Mouse (Mus musculus): ENCODE results near the gene Ube2q2.
"Not testable (repeated sequence)": the region's sequence is repeated elsewhere in the genome, so short reads cannot be mapped to it uniquely, and the experiment has no call there.

Ube2q2 gene

GRCm38 (mm10) chr9:55172195-55172685 lies 23.6 kb downstream of the Ube2q2 start:
- DNase-seq (ENCODE audit: low spot score), result no peak

GRCm38 (mm10) chr9:55174235-55174634 lies 25.6 kb downstream of the Ube2q2 start:
- DNase-seq (ENCODE audit: low spot score), result no peak

- DNase-seq (ENCODE audit: low spot score), result no peak
These were observed 47.2 kb downstream of the Ube2q2 start for GRCm38 (mm10) chr9:55195876-55196275.

- DNase-seq (ENCODE audit: low spot score), result no peak
These were observed 49.6 kb downstream of the Ube2q2 start for GRCm38 (mm10) chr9:55198260-55198659.

- DNase-seq (ENCODE audit: low spot score), result no peak
These were observed 50.7 kb downstream of the Ube2q2 start for GRCm38 (mm10) chr9:55199348-55199747.

- no peak for DNase-seq (ENCODE audit: low spot score)
These were observed 59.8 kb downstream of the Ube2q2 start for GRCm38 (mm10) chr9:55208458-55208789.

DNA sequence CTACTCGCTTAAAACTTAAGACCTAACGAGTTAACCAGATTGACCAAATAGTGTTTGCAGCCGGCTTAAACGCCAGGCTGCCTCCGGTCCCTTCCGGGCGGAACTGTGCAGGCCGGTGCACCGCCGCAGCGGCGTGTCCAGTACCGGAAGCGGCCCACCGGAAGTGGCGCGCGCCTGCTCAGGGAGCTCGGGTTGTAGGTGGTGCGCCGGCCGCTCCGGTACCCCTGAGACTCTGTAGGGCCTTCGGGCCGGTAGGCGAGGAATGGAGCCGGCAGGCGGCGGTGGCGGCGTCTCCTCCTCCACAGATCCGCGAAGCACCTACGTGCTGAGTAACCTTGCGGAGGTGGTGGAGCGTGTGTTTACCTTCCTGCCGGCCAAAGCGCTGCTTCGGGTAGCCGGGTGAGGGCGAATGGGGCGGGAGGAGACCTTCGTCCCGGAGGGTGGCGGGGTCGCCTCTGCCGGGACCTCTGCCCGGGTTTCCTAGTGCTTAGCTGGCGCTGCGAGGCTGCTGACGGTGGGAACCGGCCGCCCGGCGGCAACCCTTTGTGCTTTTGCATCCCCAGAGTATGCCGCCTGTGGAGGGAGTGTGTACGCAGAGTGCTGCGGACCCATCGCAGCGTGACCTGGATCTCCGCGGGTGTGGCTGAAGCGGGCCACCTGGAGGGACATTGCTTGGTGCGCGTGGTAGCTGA lies 60.3 kb downstream of the Ube2q2 start, which contains the start of gene Fbxo22:
Fbxo22 (plus strand) TSS at position 136 of the 692 bp plus-strand sequence.
- peak; percentile 88 for DNase-seq (ENCODE audit: low spot score)

DNA sequence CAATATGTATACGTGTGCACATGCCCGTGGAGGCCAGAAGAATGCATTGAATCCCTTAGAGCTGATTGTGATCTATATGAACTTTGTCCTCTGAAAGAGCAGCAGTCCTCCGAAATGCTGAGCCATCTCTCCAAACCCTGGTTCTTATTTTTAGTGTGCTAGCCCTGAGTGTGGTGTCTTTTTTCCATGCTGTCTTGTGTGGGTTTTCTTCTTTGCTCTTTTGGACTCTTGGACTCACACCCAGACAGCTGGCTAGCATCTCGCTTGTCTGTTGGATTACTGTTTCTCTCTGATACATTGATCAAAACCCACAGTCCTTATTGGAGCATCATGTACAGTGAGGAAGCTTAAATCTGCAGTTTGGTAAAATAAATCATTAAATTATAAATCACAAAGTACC lies 63.0 kb downstream of the Ube2q2 start:
- DNase-seq (ENCODE audit: low spot score), result no peak

- DNase-seq (ENCODE audit: low spot score), result no peak
These were observed 64.7 kb downstream of the Ube2q2 start for GRCm38 (mm10) chr9:55213396-55213795.

DNA sequence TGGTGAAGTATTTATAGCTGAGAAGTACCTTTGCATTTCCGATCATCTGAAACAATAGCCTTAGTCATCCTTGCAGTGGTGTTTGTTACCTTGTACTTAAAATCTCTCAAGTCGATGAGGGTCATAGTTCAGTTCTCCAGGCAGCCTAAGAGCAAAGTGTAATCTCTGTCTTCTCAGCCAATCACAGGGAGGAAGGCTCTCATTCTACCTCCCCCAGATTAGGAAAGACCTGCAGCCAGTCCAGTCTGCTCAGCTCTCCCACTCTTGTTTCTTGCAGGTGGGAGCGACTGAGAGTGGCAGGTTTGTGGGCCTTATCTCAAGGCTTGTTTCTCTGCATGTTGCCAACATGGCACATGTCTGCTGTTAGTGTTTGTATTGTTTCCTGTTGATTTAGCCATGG lies 66.4 kb downstream of the Ube2q2 start:
- DNase-seq (ENCODE audit: low spot score), result no peak

DNA sequence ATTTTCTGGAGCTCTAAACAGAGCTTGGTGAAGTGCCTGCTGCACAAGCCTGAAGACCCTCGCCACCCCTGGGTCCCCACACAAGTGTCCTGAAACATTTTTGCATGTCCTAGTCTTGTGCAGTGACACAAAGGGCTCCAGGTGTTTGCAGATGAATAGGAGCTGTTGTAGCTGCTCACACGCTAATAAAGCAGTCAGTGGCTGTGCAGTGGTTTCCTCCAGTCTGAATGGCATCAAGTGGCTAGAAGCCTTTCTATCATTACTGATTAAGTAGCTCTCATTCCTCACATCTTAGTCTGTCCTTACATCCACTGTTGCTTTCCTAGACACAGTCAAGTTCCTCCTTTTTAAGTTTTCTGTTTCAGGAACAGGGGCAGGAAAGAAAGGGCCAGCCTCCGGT lies 67.0 kb downstream of the Ube2q2 start:
- no peak for DNase-seq (ENCODE audit: low spot score)

GRCm38 (mm10) chr9:55216078-55216477 lies 67.4 kb downstream of the Ube2q2 start:
- DNase-seq (ENCODE audit: low spot score), result no peak

DNA sequence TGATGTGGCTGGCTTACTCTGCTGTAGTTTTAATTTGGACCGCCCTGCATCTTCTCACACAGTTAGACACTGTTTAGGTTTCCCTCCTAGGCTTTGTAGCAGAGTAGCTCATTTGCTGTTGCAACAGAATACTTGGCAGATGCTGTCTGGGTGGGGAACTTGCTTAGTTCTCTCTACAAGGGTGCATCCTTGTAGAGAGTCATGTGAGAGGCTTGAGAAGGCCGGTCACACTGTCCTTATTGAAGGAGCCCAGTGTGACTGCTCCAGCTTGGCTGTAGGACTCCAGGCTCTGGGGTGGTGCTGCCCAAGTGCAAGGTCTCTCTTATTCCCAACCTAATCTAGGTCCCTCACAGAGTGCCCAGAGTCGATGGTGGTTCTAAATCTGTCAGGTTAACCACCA lies 68.7 kb downstream of the Ube2q2 start:
- DNase-seq (ENCODE audit: low spot score), result no peak

GRCm38 (mm10) chr9:55225165-55225737 lies 76.6 kb downstream of the Ube2q2 start:
- no peak for DNase-seq (ENCODE audit: low spot score)

DNA sequence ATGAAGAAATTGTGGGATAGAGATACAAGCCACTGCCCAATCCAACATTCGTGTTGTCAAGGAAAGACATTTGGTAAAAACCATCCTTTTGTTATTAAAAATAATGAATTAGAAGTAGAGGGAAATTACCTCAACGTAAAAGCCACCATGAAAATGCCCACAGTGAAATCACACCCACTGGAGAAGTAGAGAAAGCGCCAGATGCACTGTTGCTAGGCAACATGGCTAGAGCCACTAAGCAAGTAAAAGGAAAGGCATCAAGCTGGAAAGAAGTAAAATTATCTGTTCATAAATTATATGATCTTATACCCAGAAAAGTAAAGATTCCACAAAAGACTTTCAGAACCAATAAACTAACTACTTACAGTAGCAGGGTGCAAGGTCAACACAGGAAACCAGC lies 77.6 kb downstream of the Ube2q2 start:
- DNase-seq (ENCODE audit: low spot score), result no peak

DNA sequence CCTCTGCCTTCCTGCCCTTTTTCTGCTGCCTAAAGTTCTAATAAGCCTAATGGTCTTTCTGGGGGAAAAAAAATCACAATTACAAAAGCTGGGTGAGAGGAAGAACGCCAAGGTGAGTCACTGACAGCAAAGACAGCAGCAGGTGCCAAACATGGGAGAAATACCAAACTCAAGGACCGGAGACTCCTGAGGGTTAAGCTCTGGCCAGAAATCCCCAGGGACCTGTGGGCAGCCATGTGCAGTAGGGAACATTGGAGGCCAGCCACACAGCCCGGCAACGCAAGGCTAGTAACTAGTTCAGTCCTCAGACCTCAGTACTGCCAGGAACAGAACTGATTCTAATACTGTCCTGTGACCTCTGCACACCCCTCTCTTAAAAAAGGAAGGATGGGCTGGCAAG lies 79.5 kb downstream of the Ube2q2 start:
- no peak for DNase-seq (ENCODE audit: low spot score)

DNA sequence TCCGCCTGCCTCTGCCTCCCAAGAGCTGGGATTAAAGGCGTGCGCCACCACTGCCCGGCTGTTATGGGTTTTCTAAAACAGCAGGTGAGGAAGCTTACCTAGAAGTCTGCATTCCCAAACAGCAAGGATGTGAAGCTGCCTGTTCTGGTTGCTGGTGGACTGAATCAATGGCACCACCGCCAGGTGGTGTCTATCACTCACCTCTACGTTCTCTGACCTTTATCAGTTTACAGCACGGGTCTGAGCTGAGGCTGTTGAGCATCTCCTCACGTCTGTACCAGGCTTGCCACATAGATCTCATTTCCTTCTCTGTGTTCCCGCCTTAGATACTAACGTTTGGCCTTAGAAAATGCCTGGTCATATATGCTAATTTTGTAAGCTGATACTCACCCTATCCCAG lies 80.4 kb downstream of the Ube2q2 start:
- DNase-seq (ENCODE audit: low spot score), result no peak

DNA sequence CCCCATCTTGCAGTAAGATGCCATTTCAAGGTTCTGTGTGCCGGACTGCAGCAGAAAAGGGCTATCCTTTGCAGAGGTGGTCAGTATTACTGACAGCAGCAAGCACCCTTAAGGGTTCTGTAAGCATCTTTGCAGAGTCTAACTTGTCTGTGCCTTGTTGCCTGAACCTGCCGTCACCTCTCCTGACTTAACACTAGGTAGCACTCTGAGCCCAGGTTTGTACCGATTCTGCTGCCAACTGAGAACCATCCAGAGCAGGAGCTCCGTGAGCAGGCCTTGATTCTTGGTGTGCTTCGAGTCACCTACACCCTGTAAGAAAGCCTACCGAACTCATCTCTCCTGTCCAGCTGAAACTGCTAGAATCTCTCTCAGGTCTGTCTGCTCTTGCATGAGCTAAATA lies 82.9 kb downstream of the Ube2q2 start:
- no peak for DNase-seq (ENCODE audit: low spot score)

- no peak for DNase-seq (ENCODE audit: low spot score)
These were observed 83.5 kb downstream of the Ube2q2 start for GRCm38 (mm10) chr9:55232110-55232509.

DNA sequence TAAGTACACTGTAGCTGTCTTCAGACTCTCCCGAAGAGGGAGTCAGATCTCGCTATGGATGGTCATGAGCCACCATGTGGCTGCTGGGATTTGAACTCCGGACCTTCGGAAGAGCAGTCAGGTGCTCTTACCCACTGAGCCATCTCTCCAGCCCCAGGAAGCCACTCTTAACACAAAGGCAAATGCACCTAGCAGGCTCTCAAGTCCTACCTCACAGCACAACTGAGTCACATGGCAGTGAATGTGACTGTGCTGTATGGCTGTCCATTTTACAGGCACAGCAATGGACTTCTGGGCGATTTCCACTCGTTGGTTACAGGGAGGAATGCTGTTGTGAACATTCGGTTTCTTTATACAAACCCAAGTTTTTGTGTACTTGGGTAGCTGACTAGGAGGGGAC lies 83.9 kb downstream of the Ube2q2 start:
- DNase-seq (ENCODE audit: low spot score), result no peak

DNA sequence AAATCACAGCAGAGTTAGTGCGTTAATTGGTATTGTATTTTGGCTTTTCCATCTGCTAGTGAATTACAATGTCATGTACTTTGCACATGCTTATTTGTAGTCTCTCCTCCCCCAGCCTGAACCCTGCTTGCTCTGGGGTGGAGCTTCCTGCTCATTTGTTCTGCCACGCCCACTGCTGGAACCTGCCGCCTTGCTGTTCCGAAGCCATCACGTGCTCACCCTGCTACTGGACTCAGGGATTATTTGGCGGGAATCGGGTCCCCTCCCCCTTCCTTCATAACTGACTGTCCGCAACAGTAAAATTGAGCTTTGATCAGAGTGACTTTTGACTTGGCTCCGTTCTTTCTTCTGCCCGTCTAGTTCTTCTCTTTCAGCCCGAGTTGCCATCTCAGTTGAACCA lies 84.4 kb downstream of the Ube2q2 start:
- not testable (repeated sequence) for DNase-seq (ENCODE audit: low spot score)

DNA sequence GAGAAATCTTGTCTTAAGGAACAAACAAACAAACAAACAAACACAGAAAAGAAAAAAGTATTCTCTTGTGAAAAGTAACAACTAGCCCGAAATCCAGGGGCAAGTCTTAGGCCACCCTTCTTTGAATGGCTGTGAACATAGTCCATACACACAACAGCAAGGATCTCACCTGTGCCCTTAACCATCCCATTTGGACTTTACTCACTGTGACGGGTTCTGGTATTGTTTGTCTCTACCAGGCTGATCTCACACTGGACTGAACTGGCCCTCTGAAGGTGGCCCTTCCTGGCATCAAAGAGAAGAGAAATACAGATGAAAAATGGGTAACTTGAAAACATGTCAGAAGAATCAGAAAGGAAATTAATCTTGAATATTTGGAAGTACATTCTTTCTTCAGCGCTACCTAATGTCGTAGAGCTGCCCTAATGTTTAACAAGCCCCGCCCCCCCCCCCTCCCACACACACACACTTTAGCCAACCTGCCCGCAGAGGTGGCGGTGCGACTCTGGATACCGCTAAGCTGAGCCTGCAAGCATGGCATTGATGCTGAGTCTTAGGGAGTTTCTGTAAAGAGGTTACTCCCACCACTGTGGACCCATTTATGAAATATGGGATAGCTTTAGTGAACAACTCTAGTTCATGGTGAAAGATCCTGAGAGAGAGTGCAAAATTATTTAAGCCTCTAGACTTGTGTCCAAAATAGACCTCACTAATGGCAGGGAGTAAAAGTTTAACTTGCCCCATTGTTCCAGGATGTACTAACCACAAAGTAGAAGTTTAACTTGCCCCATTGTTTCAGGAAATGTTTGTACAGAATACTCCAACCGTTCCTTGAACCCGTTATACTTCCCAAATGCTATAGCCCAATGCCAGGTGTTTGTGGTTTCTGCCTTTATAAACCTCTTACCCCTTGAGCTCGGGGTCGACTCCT lies 87.8 kb downstream of the Ube2q2 start:
- no peak for DNase-seq (ENCODE audit: low spot score)

GRCm38 (mm10) chr9:55240852-55241251 lies 92.2 kb downstream of the Ube2q2 start:
- no peak for DNase-seq (ENCODE audit: low spot score)

Data from testis, postnatal 10 days (tissue).